Mouse (Mus musculus) regulatory T cell (primary cell): ENCODE measurements around the gene Cmtm3.

Source experiments
- in situ Hi-C: fragments of 300-600 bp; cut with MboI, MseI; formaldehyde crosslinking; loops from one replicate; pipeline ENCODE4 v1.15.1; 2025; ENCODE audit warnings: high pct_unique_total_duplicates

Cmtm3 gene

GRCm38 (mm10) chr8:104380269-104380668 is 41.1 kb downstream of the Cmtm3 start:
- in situ Hi-C loops: no loop called here

- in situ Hi-C loops: no loop called here
These were observed 41.8 kb downstream of the Cmtm3 start for GRCm38 (mm10) chr8:104380961-104381411.

GRCm38 (mm10) chr8:104383296-104383695 is 44.1 kb downstream of the Cmtm3 start:
- in situ Hi-C loops: no loop called here

GRCm38 (mm10) chr8:104383977-104384376 is 44.8 kb downstream of the Cmtm3 start:
- in situ Hi-C loops: no loop called here

- in situ Hi-C loops: no loop called here
These were observed 47.5 kb downstream of the Cmtm3 start for GRCm38 (mm10) chr8:104386693-104387092.

GRCm38 (mm10) chr8:104387501-104387900 is 48.3 kb downstream of the Cmtm3 start:
- in situ Hi-C loops: no loop called here

GRCm38 (mm10) chr8:104387980-104388379 is 48.8 kb downstream of the Cmtm3 start:
- in situ Hi-C loops: no loop called here

GRCm38 (mm10) chr8:104390245-104390644 is 51.0 kb downstream of the Cmtm3 start:
- in situ Hi-C loops: no loop called here

GRCm38 (mm10) chr8:104393139-104393538 is 53.9 kb downstream of the Cmtm3 start:
- in situ Hi-C loops: no loop called here

GRCm38 (mm10) chr8:104393767-104394166 is 54.6 kb downstream of the Cmtm3 start:
- in situ Hi-C loops: no loop called here

- in situ Hi-C loops: no loop called here
These were observed 55.8 kb downstream of the Cmtm3 start for GRCm38 (mm10) chr8:104394801-104395702.

- in situ Hi-C loops: no loop called here
These were observed 56.6 kb downstream of the Cmtm3 start, which contains the start of gene Cmtm4 for GRCm38 (mm10) chr8:104395703-104396357. TSS of gene Cmtm4 (minus strand) at chr8:104395807.
